Mouse (Mus musculus) heart, adult 2 months (tissue): ENCODE results near the gene Pyurf.

Source experiments
- CTCF ChIP-seq: fragments of 200-600 bp; IDR thresholded peaks from 2 replicates; pipeline ENCODE4 v1.8.1; 2022; ENCODE audit warnings: antibody characterized with exemption, mild to moderate bottlenecking, moderate library complexity
- POLR2A ChIP-seq: fragments of 200-500 bp; IDR thresholded peaks from 2 replicates; pipeline ENCODE4 v1.6.1; 2011; ENCODE audit warnings: mild to moderate bottlenecking, low read depth, low read length, control low read depth; ENCODE audit not compliant: insufficient read depth

DNA sequence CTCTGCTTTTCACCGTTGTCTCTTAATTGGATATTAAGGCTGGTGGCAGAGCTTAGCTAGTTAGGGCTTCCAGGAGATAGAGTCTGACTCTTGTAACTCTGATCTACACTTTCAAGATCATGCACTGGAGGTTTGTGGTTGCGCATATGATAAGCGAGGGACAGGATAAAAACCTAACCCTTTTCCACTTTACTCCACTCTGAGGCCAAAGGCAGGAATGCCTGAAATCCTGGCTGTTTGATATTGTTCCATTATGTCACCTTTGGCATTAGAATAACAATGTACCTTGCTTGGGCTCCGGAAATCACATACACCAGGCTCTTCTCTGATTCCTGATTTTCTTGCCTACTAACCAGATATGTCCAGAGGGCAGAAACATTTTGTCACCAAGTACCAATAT, 9.8 kb upstream of the Pyurf start:
- TF ChIP-seq CTCF (no peak), POLR2A (no peak)
